Mouse (Mus musculus) midbrain, embryonic 12.5 days (tissue): ENCODE measurements at regions not wholly inside any gene's neighbourhood (a gene's known extent, or its start where the extent isn't known, plus 50 kb on each side); places are given as distances from the start of the nearest gene placed in this dataset.

Experiments
- ATAC-seq: fragments of 200-750 bp; cut with Nextera tagmentation; 2 replicates; pipeline ENCODE4 v1.8.0; 2017; ENCODE audit warnings: low read depth, moderate TSS enrichment, moderate library complexity; ENCODE audit not compliant: low FRiP score
- H3K27ac ChIP-seq: fragments of 300-500 bp; sonication (generic); replicated peaks from 2 replicates; pipeline ENCODE4 v1.5.1; 2016; ENCODE audit warnings: mild to moderate bottlenecking
- H3K27me3 ChIP-seq: fragments of 300-500 bp; sonication (generic); 2 replicates; pipeline ENCODE4 v1.6.1; 2016; ENCODE audit warnings: mild to moderate bottlenecking
- H3K36me3 ChIP-seq: fragments of 300-500 bp; sonication (generic); 2 replicates; pipeline ENCODE4 v1.6.1; 2016
- H3K4me1 ChIP-seq: fragments of 300-500 bp; sonication (generic); 2 replicates; pipeline ENCODE4 v1.6.1; 2016
- H3K4me2 ChIP-seq: fragments of 300-500 bp; sonication (generic); replicated peaks from 2 replicates; pipeline ENCODE4 v1.6.1; 2016; ENCODE audit warnings: mild to moderate bottlenecking, moderate library complexity
- H3K4me3 ChIP-seq: fragments of 300-500 bp; sonication (generic); 2 replicates; pipeline ENCODE4 v1.5.1; 2016; ENCODE audit warnings: mild to moderate bottlenecking
- H3K9ac ChIP-seq: fragments of 300-500 bp; sonication (generic); replicated peaks from 2 replicates; pipeline ENCODE4 v1.6.1; 2016; ENCODE audit warnings: mild to moderate bottlenecking, moderate library complexity
- H3K9me3 ChIP-seq: fragments of 300-500 bp; sonication (generic); 2 replicates; pipeline ENCODE4 v1.6.1; 2016; ENCODE audit warnings: mild to moderate bottlenecking
- WGBS: fragments of 180-500 bp; shearing (Covaris S2); methylation state at CpG from one replicate; pipeline ENCODE4 v1.1.7; 2016; 5-methylcytosine and 5-hydroxymethylcytosine counted together

- H3K27me3 ChIP-seq = no peaks in the 10 kb centered on the region
- H3K27ac ChIP-seq = no peak overlapping the region
- WGBS = 75% methylated on average over 5 of the region's 5 CpGs
- H3K4me3 ChIP-seq = no peak overlapping the region
- no peak overlapping the region for H3K9ac ChIP-seq
- H3K4me1 ChIP-seq = no peaks in the 10 kb centered on the region; the same call in 1 of the 2 replicates
- no peak for ATAC-seq
- H3K4me2 ChIP-seq = no peak overlapping the region
- no peaks in the 10 kb centered on the region for H3K36me3 ChIP-seq
- no peaks in the 10 kb centered on the region for H3K9me3 ChIP-seq
These were observed 469.5 kb upstream of the Kdm8 start for GRCm38 (mm10) chr7:124974870-124975488.

- Histone ChIP-seq H3K4me3 (no peak overlapping the region), H3K27me3 (no peaks in the 10 kb centered on the region), H3K36me3 (no peaks in the 10 kb centered on the region), H3K4me2 (no peak overlapping the region), H3K27ac (no peak overlapping the region), H3K4me1 (0 out of 2 replicates have a peak, but pooled peaks cover 2% of the 10 kb centered on the region), H3K9ac (no peak overlapping the region), H3K9me3 (no peaks in the 10 kb centered on the region)
- no peak for ATAC-seq
- WGBS = 72% methylated on average over 5 of the region's 5 CpGs
These were observed 455.0 kb upstream of the Kdm8 start for GRCm38 (mm10) chr7:124989456-124989855.

- no peak for ATAC-seq
- no peak overlapping the region for H3K27ac ChIP-seq
- H3K9ac ChIP-seq = no peak overlapping the region
- 38% methylated on average over 13 of the region's 13 CpGs for WGBS
- H3K9me3 ChIP-seq = no peaks in the 10 kb centered on the region
- H3K4me3 ChIP-seq = no peak overlapping the region
- no peaks in the 10 kb centered on the region for H3K27me3 ChIP-seq
- peak overlapping the region; percentile 26; the same call in 1 of the 2 replicates for H3K4me2 ChIP-seq
- H3K36me3 ChIP-seq = no peaks in the 10 kb centered on the region
- H3K4me1 ChIP-seq = 0 out of 2 replicates have a peak, but pooled peaks cover 2% of the 10 kb centered on the region
These were observed 453.8 kb upstream of the Kdm8 start for GRCm38 (mm10) chr7:124990695-124991094.

DNA sequence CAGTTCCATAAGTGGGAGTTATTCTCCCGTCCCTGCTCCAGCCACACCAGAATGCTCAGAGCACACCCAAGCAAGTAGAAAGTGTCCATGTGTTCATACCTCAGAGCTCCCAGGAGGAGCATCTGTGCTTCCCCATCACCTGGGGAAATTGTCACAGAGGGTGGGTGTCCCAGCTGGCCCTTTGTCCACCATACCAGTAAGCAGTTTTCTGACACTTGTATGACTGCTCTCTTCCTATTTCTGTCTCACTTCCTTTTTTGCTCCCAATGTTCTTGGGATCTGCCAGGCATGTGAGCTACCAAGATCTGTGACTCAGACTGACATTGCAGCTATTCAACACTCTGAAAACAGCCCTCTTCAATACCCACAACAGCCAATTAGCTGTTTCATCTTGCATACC, 447.9 kb upstream of the Kdm8 start:
- no peaks in the 10 kb centered on the region for H3K4me1 ChIP-seq
- no peak overlapping the region for H3K9ac ChIP-seq
- ATAC-seq = no peak
- no peaks in the 10 kb centered on the region for H3K27me3 ChIP-seq
- no peak overlapping the region for H3K27ac ChIP-seq
- 100% methylated on average over 1 of the region's 1 CpGs for WGBS
- H3K4me3 ChIP-seq = no peak overlapping the region
- H3K36me3 ChIP-seq = no peaks in the 10 kb centered on the region
- H3K4me2 ChIP-seq = no peak overlapping the region
- no peaks in the 10 kb centered on the region for H3K9me3 ChIP-seq

DNA sequence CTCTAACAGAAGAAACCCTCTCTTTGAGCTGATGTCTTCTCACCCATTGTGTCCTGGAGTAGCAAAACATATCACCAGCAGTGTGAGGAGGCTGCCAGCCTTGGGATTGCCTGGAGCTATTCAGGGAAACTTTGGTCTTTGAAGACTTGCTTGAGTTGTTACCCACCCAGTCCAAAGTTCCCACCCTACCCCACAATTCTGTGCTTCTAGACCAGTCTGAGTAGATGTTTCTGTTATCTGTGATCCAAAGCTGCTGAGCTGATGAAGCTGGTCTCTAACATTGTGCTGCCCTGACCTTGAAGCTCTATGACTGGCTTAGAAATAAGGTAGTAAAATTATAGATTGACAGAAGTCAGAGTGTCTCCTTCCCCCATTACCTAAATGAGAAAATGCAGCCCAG, 443.8 kb upstream of the Kdm8 start:
- H3K9ac ChIP-seq = no peak overlapping the region
- no peaks in the 10 kb centered on the region for H3K4me1 ChIP-seq
- no peak overlapping the region for H3K4me2 ChIP-seq
- H3K27ac ChIP-seq = no peak overlapping the region
- no peak overlapping the region for H3K4me3 ChIP-seq
- H3K9me3 ChIP-seq = no peaks in the 10 kb centered on the region
- H3K36me3 ChIP-seq = no peaks in the 10 kb centered on the region
- no peak for ATAC-seq
- no peaks in the 10 kb centered on the region for H3K27me3 ChIP-seq

- ATAC-seq = no peak
- WGBS = 79% methylated on average over 3 of the region's 3 CpGs
- Histone ChIP-seq H3K36me3 (no peaks in the 10 kb centered on the region), H3K9me3 (no peaks in the 10 kb centered on the region), H3K9ac (no peak overlapping the region), H3K4me2 (no peak overlapping the region), H3K4me1 (no peaks in the 10 kb centered on the region), H3K4me3 (no peak overlapping the region), H3K27ac (no peak overlapping the region), H3K27me3 (no peaks in the 10 kb centered on the region)
These were observed 438.8 kb upstream of the Kdm8 start for GRCm38 (mm10) chr7:125005638-125006037.

- H3K4me3 ChIP-seq = no peak overlapping the region
- H3K4me1 ChIP-seq = no peaks in the 10 kb centered on the region
- no peak overlapping the region for H3K27ac ChIP-seq
- 89% methylated on average over 1 of the region's 1 CpGs for WGBS
- H3K36me3 ChIP-seq = no peaks in the 10 kb centered on the region
- ATAC-seq = no peak
- no peak overlapping the region for H3K9ac ChIP-seq
- H3K9me3 ChIP-seq = no peaks in the 10 kb centered on the region
- H3K4me2 ChIP-seq = no peak overlapping the region
- H3K27me3 ChIP-seq = no peaks in the 10 kb centered on the region
These were observed 425.2 kb upstream of the Kdm8 start for GRCm38 (mm10) chr7:125019259-125019658.

GRCm38 (mm10) chr7:125024944-125025343, 419.5 kb upstream of the Kdm8 start:
- Histone ChIP-seq H3K4me3 (no peak overlapping the region), H3K36me3 (no peaks in the 10 kb centered on the region), H3K27ac (no peak overlapping the region), H3K9me3 (no peaks in the 10 kb centered on the region), H3K27me3 (no peaks in the 10 kb centered on the region), H3K9ac (no peak overlapping the region), H3K4me2 (no peak overlapping the region), H3K4me1 (no peaks in the 10 kb centered on the region; the same call in 1 of the 2 replicates)
- 87% methylated on average over 5 of the region's 5 CpGs for WGBS
- no peak for ATAC-seq

- no peak for ATAC-seq
- WGBS = 85% methylated on average over 4 of the region's 4 CpGs
These were observed 410.7 kb upstream of the Kdm8 start for GRCm38 (mm10) chr7:125033778-125034177.

DNA sequence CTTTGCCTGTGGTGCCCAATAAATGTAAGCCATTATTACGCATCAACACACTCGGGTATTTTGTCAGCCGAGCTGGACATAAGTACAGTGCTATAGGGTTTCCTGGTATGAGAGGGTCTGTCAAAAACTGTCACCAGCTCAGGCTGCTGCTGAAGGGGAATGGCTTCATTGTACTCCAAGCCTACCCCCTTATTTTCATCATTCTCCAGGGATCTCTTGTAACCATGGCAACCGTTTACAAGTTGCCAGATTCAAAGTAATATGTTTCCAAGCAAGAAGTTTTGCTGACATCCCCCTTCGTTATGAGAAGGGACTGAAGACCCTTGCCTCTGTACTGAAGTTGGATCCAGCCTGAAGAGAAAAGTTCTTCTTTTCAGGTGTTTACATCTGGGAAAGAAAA, 410.3 kb upstream of the Kdm8 start:
- H3K9me3 ChIP-seq = no peaks in the 10 kb centered on the region
- H3K9ac ChIP-seq = no peak overlapping the region
- no peak overlapping the region for H3K4me3 ChIP-seq
- H3K36me3 ChIP-seq = no peaks in the 10 kb centered on the region
- no peak overlapping the region for H3K27ac ChIP-seq
- no peak overlapping the region for H3K4me2 ChIP-seq
- H3K4me1 ChIP-seq = peaks cover 19% of the 10 kb centered on the region; the same call in 1 of the 2 replicates
- no peak for ATAC-seq
- no peaks in the 10 kb centered on the region for H3K27me3 ChIP-seq
- 82% methylated on average over 5 of the region's 5 CpGs for WGBS

More at GRCm38 (mm10) chr7:125033778-125034177, 410.7 kb upstream of the Kdm8 start:
- Histone ChIP-seq H3K4me2 (no peak overlapping the region), H3K9me3 (no peaks in the 10 kb centered on the region), H3K4me3 (no peak overlapping the region), H3K27ac (no peak overlapping the region), H3K9ac (no peak overlapping the region), H3K36me3 (no peaks in the 10 kb centered on the region), H3K27me3 (no peaks in the 10 kb centered on the region), H3K4me1 (peaks cover 16% of the 10 kb centered on the region; the same call in 1 of the 2 replicates)

DNA sequence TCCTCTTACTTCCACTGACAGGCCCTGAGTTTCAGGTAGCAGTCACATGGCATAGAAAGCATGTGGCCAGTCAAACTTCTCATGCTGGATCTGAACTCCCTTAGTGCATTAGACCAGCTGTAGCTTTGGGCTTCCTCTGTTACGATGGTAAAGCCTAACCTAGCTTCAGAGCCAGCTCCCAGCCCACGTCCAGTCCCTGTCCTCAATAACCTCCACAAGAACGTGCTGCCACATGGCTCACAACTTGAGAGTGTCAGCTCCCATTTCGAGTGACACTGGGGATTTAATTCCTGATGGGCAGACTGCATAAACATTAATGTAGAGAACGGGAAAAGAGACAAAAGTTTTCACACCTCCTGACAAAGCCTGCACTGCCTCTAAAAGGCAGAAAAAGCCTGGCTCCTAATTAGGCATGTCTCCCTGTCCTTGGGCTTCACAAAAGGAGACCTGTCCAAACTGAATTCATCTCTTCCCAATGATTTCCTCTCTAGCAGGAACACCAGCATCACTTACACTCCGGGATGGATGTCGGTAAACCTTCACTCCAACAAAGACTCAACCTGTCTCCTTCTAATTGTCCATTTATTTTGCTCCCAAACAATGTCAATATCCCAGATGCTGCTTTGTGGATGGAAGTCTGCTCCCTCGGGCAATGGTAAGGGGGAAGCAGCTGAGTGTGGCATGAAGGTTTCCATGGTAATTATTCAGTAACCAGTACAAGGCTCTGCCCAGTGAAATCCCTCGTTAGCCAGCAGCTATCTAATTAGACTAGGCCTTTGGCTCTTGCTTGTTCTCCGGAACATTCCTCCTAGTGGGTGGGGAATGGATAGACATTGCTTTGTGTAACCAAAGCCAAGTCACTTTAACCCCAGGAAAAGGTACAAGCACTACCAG, 408.1 kb upstream of the Kdm8 start:
- no peaks in the 10 kb centered on the region for H3K36me3 ChIP-seq
- WGBS = 50% methylated on average over 10 of the region's 10 CpGs

GRCm38 (mm10) chr7:125038840-125039239, 405.6 kb upstream of the Kdm8 start:
- 37% methylated on average over 4 of the region's 4 CpGs for WGBS

More for the DNA sequence above, 408.1 kb upstream of the Kdm8 start:
- Histone ChIP-seq H3K27ac (peak overlapping the region; percentile 66), H3K9me3 (no peaks in the 10 kb centered on the region), H3K4me3 (no peak overlapping the region), H3K27me3 (no peaks in the 10 kb centered on the region), H3K4me1 (peaks cover 22% of the 10 kb centered on the region; the same call in 1 of the 2 replicates), H3K4me2 (no peak overlapping the region), H3K9ac (no peak overlapping the region)
- ATAC-seq = peak; percentile 82

More at GRCm38 (mm10) chr7:125038840-125039239, 405.6 kb upstream of the Kdm8 start:
- Histone ChIP-seq H3K27ac (no peak overlapping the region; the same call in 1 of the 2 replicates), H3K4me1 (peaks cover 22% of the 10 kb centered on the region; the same call in 1 of the 2 replicates), H3K36me3 (no peaks in the 10 kb centered on the region), H3K27me3 (no peaks in the 10 kb centered on the region), H3K9me3 (no peaks in the 10 kb centered on the region), H3K4me2 (no peak overlapping the region), H3K4me3 (no peak overlapping the region), H3K9ac (no peak overlapping the region)
- ATAC-seq = 0 out of 2 replicates have a peak, but pooled peaks have one; percentile 10
